Mouse (Mus musculus) liver (tissue): Measurements from ENCODE around the gene Sult6b1.

Source experiments
- DNase-seq: peaks from one replicate; pipeline ENCODE4 v3.0.0-alpha.2; 2020; ENCODE audit warnings: mixed read lengths

Sult6b1 gene

GRCm38 (mm10) chr17:78882401-78883112, 24.2 kb downstream of the Sult6b1 start, which contains the start of gene Eif2ak2:
Gene Eif2ak2, minus strand, starts transcription at chr17:78882573.
- DNase-seq = peak; percentile 91

GRCm38 (mm10) chr17:78881878-78882304, 24.9 kb downstream of the Sult6b1 start:
- peak; percentile 38 for DNase-seq

- DNase-seq = no peak
Measured at GRCm38 (mm10) chr17:78873886-78874285, 32.9 kb downstream of the Sult6b1 start.

GRCm38 (mm10) chr17:78856243-78856642, 50.5 kb downstream of the Sult6b1 start:
- DNase-seq = no peak

- no peak for DNase-seq
Measured at GRCm38 (mm10) chr17:78842271-78842928, 64.4 kb downstream of the Sult6b1 start.

GRCm38 (mm10) chr17:78836056-78836455, 70.7 kb downstream of the Sult6b1 start:
- no peak for DNase-seq

DNA sequence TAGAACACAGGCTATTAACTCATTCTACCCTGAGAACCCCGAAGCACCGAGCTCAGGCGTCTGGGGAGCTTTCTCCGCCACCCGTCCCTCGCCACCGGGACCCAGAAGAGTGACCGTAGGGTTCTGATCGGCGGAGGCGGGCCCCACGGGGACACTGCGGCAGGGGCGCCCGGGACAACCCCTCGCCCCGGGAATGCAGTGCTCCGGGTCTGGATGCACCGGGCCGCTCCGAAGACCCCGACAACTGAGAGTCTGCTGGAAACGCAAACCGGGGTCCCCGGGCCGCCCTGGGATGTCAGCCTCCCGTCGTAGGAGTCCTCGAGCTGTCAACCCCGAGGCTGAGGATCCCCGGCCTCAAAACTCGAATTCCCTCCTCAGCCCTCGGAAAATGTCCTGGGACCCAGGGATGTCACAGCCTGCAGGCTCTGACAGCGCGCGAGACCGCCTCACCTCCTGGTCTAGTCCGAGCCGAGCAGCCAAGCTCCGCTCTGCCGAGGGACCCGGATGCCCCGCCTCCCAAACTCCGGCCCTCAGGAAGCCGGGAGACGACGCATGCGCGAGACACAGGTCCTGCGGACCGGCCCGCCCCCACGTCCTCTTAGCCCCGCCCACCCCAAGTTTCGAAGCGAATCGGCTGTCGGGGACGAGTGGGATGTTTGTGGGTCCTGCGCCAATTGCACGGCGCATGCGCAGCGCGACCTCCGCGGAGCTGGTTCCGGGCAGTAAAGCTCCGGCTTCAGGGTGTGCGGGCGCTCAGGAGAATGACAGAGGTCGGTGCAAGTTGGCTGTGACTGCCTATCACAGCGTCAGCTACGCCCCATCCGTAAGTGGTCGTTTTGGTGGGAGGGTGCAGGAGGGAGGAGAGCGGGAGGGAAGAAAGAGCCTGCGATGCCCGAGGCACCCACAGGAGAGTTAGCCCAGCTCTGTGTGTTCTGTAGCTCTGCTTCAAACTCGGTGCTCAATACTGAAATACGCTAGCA, 71.6 kb downstream of the Sult6b1 start, which contains the start of the genes Heatr5b and Gpatch11:
Heatr5b (minus strand) TSS at position 509 of the 980 bp plus-strand sequence.
Gpatch11 (plus strand) TSS at position 712 of the 980 bp plus-strand sequence.
- DNase-seq = peak; percentile 100
